Mouse (Mus musculus): ENCODE data around the gene Grk6. TPM values are rescaled to one million over a fixed set of nuclear protein-coding genes. Genes with fewer than 3 reads are reported as not detected.

Gene Grk6
- total RNA-seq, 2 experiments from 2014 or later, result 9.6 to 10.0 TPM

GRCm38 (mm10) chr13:55412643-55413307 is 32.1 kb upstream of the Grk6 start:
- TF ChIP-seq CTCF (IDR thresholded peaks at IDR 0.05), result no peak
- H3K4me3 ChIP-seq, result no peak overlapping the region
- H3K27ac ChIP-seq, result no peak overlapping the region
- DNase-seq, result no peak
- intact Hi-C loops (cut with DNase I), result no loop called here

DNA sequence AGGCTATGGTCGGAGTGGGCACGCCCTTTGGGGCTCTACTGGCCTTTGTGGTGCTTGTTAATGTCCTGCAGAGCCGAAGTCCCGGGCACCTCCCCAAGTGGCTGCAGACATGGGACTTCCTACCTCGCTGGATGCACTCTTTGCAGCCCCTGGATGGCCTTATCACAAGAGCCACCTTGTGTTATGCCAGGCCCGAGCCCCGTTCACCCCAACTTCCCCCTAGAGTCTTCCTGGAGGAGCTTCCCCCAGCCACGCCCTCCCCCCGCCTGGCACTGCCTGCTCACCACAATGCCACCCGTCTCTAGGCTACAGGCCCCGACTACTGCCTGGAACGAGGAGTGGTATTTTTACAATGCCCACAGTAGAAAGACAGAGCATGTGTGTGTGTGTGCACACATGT is 31.5 kb upstream of the Grk6 start:
- intact Hi-C loops (cut with DNase I), result no loop called here
- DNase-seq, result no peak
- no peak for TF ChIP-seq CTCF (IDR thresholded peaks at IDR 0.05)
- H3K4me3 ChIP-seq, result no peak overlapping the region
- no peak overlapping the region for H3K27ac ChIP-seq

GRCm38 (mm10) chr13:55414743-55415380 is 30.0 kb upstream of the Grk6 start, which contains the start of gene Pfn3:
Gene Pfn3 (minus strand): TSS chr13:55415232.
- H3K4me3 ChIP-seq, result peak within 1 kb of the TSS; percentile 13
- DNase-seq, result peak; percentile 34
- intact Hi-C loops (cut with DNase I), result no loop called here

DNA sequence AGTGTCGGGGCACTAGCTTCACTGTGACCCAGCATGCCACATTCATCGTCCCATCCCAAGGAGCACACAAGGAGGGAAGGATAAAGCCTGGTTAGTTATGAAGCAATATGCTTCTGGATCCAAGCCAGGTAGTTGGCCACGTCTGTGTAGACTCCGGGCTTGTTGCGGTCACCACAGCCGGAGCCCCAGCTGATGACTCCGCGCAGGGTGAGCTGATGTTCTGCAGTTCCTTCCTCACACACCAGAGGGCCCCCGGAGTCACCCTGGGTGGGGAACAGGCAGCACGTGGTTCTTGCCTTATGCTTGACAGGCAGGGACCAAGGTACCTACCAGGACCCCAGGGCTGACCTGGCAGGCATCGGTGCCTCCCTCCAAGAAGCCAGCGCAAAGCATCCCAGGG is 26.9 kb upstream of the Grk6 start:
- no peak overlapping the region for H3K4me3 ChIP-seq
- no peak; the same call in 1 of the 2 replicates for TF ChIP-seq CTCF (IDR thresholded peaks at IDR 0.05)
- peak; percentile 92 for DNase-seq
- intact Hi-C loops (cut with DNase I), result loop anchor here (2.0 kb wide), 1 partner anchor 25 kb away; no protein-coding TSS in a partner anchor
- no peak overlapping the region for H3K27ac ChIP-seq

More at GRCm38 (mm10) chr13:55414743-55415380, 30.0 kb upstream of the Grk6 start, which contains the start of gene Pfn3:
- H3K27ac ChIP-seq, result no peak within 1 kb of the TSS
- no peak for TF ChIP-seq CTCF (IDR thresholded peaks at IDR 0.05)

GRCm38 (mm10) chr13:55419142-55419541 is 25.7 kb upstream of the Grk6 start:
- Histone ChIP-seq H3K4me3 (no peak overlapping the region), H3K27ac (no peak overlapping the region)
- TF ChIP-seq CTCF (IDR thresholded peaks at IDR 0.05), result no peak
- no peak for DNase-seq
- intact Hi-C loops (cut with DNase I), result loop anchor here (2.0 kb wide), 1 partner anchor 24 kb away; no protein-coding TSS in a partner anchor

- Histone ChIP-seq H3K4me3 (peak overlapping the region; percentile 67), H3K27ac (no peak overlapping the region)
- intact Hi-C loops (cut with DNase I), result loop anchor here (1.0 kb wide), 1 partner anchor 51 kb away; no protein-coding TSS in a partner anchor
- DNase-seq, result no peak
- TF ChIP-seq CTCF (IDR thresholded peaks at IDR 0.05), result no peak; the same call in 1 of the 2 replicates
These were observed 24.6 kb upstream of the Grk6 start for GRCm38 (mm10) chr13:55420018-55420932.

- peak overlapping the region; percentile 46 for H3K27ac ChIP-seq
- peak; percentile 86 for TF ChIP-seq CTCF (IDR thresholded peaks at IDR 0.05)
- peak; percentile 86 for DNase-seq
- peak overlapping the region; percentile 67 for H3K4me3 ChIP-seq
- intact Hi-C loops (cut with DNase I), result loop anchor here (1.0 kb wide), 1 partner anchor 50 kb away; no protein-coding TSS in a partner anchor
These were observed 23.7 kb upstream of the Grk6 start for GRCm38 (mm10) chr13:55420933-55421800.

- no peak for DNase-seq
- TF ChIP-seq CTCF (IDR thresholded peaks at IDR 0.05), result no peak
- Histone ChIP-seq H3K4me3 (no peak within 1 kb of the TSS), H3K27ac (no peak within 1 kb of the TSS)
- intact Hi-C loops (cut with DNase I), result no loop called here
These were observed 18.3 kb upstream of the Grk6 start, which contains the start of gene F12 for GRCm38 (mm10) chr13:55426613-55427012. Gene F12 (minus strand): TSS chr13:55426793.

GRCm38 (mm10) chr13:55429226-55429888 is 15.5 kb upstream of the Grk6 start:
- intact Hi-C loops (cut with DNase I), result no loop called here
- TF ChIP-seq CTCF (IDR thresholded peaks at IDR 0.05), result no peak; the same call in 1 of the 2 replicates
- DNase-seq, result peak; percentile 84
- H3K4me3 ChIP-seq, result peak overlapping the region; percentile 46
- peak overlapping the region; percentile 75 for H3K27ac ChIP-seq

GRCm38 (mm10) chr13:55430566-55430965 is 14.3 kb upstream of the Grk6 start:
- DNase-seq, result no peak
- Histone ChIP-seq H3K4me3 (no peak overlapping the region), H3K27ac (peak overlapping the region; percentile 75; the same call in 1 of the 2 replicates)
- no peak for TF ChIP-seq CTCF (IDR thresholded peaks at IDR 0.05)
- intact Hi-C loops (cut with DNase I), result no loop called here
